Comparison of ENCODE assay signal across 25 mouse cellular contexts in genomic region chr10:77738929-77739328, GRCm38 (mm10). TPM values are rescaled to one million over a fixed set of nuclear protein-coding genes. Genes with fewer than 3 reads are reported as not detected.
DNase-seq lines count a peak whose midpoint lies in the region; TF ChIP-seq lines count a peak whose summit lies in the region.
"Had no signal": no experiment of that assay in that cellular context is flagged by ENCODE, and none has a peak within 500 bp of the region (broad histone marks: within the 10 kb centered on the region; RNA-seq: fewer than 3 reads in every experiment).

No protein-coding gene starts in this region.

- peak overlapping the region; percentile 37; the same call in 1 of the 2 replicates for H3K4me2 ChIP-seq in CH12.LX (ENCODE audit: insufficient read depth, low read depth, poor library complexity, severe bottlenecking)

- no peaks in the 10 kb centered on the region for H3K36me3 ChIP-seq in CH12.LX (replicated peaks in 1 of 2; ENCODE audit: control insufficient read depth in 1 of 2, insufficient read depth in 1 of 2, low read length in 1 of 2)
- H3K36me3 ChIP-seq: G1E had no signal

- H3K9ac ChIP-seq in CH12.LX (ENCODE audit: insufficient read depth, low read depth): no peak overlapping the region

- H3K4me3 ChIP-seq in CH12.LX (replicated peaks in 1 of 3; ENCODE audit: low read depth in 2 of 3, low read length in 2 of 3, poor library complexity in 1 of 3): no peak overlapping the region

- no peak overlapping the region for H3K27ac ChIP-seq in CH12.LX (ENCODE audit: insufficient read depth, low read depth)

- peak; percentile 60 for TF ChIP-seq EP300 in CH12.LX (IDR thresholded peaks at IDR 0.05; ENCODE audit: low read length)

- no peaks in the 10 kb centered on the region for H3K79me2 ChIP-seq in CH12.LX (replicated peaks; ENCODE audit: control insufficient read depth, extremely low read depth, insufficient read depth, poor library complexity, severe bottlenecking)

- H3K9me3 ChIP-seq in CH12.LX (replicated peaks; ENCODE audit: low read length): peaks cover 11% of the 10 kb centered on the region

- no peak for DNase-seq in CH12.LX (ENCODE audit: extremely low read depth)
- no peak for DNase-seq in Muller cell, postnatal 12 days (ENCODE audit: inconsistent ontology term)
- DNase-seq: adrenal gland, adult 2 months; adrenal gland, adult 8-10 months; adrenal gland, postnatal 10 days; adrenal gland, postnatal 14 days; adrenal gland, postnatal 25 days; adrenal gland, postnatal 36 days; B cell, adult 2 months; cerebellum, adult 11 months; cerebellum, adult 11-12 months; cerebellum, adult 18-20 months; cerebellum, adult 2 months; cerebellum, adult 8-10 months; cerebellum, adult 9-10 months had no signal

- dilution Hi-C loops in CH12.LX (cut with MboI; ENCODE audit: extremely low pct_ligation_motif_present, extremely low pct_unique_long_range_greater_than_20kb, low sequenced_read_pairs): no loop called here

- in situ Hi-C loops in CH12.LX (cut with MboI; ENCODE audit: low pct_ligation_motif_present, low pct_unique_long_range_greater_than_20kb, low sequenced_read_pairs): no loop called here

- H3K27me3 ChIP-seq in CH12.LX (replicated peaks): peaks cover 47% of the 10 kb centered on the region

- no peak for TF ChIP-seq RAD21 in CH12.LX (IDR thresholded peaks at IDR 0.05; ENCODE audit: low read depth, low read length)

- TF ChIP-seq POLR2A in CH12.LX (IDR thresholded peaks at IDR 0.05; ENCODE audit: low read depth, low read length): no peak

- peaks cover 0 to 5% of the 10 kb centered on the region in 2 experiments; a peak in 2 of 4 replicates for H3K4me1 ChIP-seq in CH12.LX (ENCODE audit: control insufficient read depth in 1 of 2, insufficient read depth in 2 of 2)

- TF ChIP-seq CTCF in CH12.LX (conservative IDR thresholded peaks at IDR 0.05 in 1 of 2, IDR thresholded peaks at IDR 0.05 in 1 of 2; ENCODE audit: low read depth in 2 of 2, low read length in 2 of 2): no peak

TF ChIP-seq in CH12.LX, 34 proteins besides CTCF, POLR2A, EP300 and RAD21:
- no peak for TF ChIP-seq MAX (IDR thresholded peaks at IDR 0.05; ENCODE audit: low read length)
- TF ChIP-seq IRF4 (IDR thresholded peaks at IDR 0.05; ENCODE audit: low read depth, low read length): peak; percentile 57

RNA-seq across cellular contexts. Expression of gene Gm18596, which starts 3.5 kb away (rescaled TPM):
- total RNA-seq in CH12.LX (2012; rRNA removed) (not detected in 2 replicates), CH12.LX (2014; rRNA removed) (not detected in 2 replicates)
- not detected in 2 replicates for polyA plus RNA-seq in CH12.LX (2012; ENCODE audit: insufficient read length, low read depth)
- total RNA-seq: adrenal gland, adult 18-20 months; adrenal gland, adult 2 months; adrenal gland, adult 8-10 months; adrenal gland, postnatal 10 days; adrenal gland, postnatal 14 days; adrenal gland, postnatal 25 days; adrenal gland, postnatal 36 days; adrenal gland, postnatal 4 days; ES-E14; G1E; MEL had no signal
- polyA plus RNA-seq: activated CD4-positive, CD25-positive, alpha-beta regulatory T cell, adult 4 months; adrenal gland, adult 2 months; brain, embryonic 14.5 days; C2C12; CD4-positive, CD25-positive, alpha-beta regulatory T cell, adult 4 months; cerebellum, adult 2 months; G1E; Patski had no signal

RNA-seq across cellular contexts. Expression of gene Gm9736, which starts 12.2 kb away (rescaled TPM):
- total RNA-seq in CH12.LX (2012; rRNA removed) (not detected in 2 replicates), CH12.LX (2014; rRNA removed) (not detected in 2 replicates)
- not detected in 2 replicates for polyA plus RNA-seq in CH12.LX (2012; ENCODE audit: insufficient read length, low read depth)
- total RNA-seq: adrenal gland, adult 18-20 months; adrenal gland, adult 2 months; adrenal gland, adult 8-10 months; adrenal gland, postnatal 10 days; adrenal gland, postnatal 14 days; adrenal gland, postnatal 25 days; adrenal gland, postnatal 36 days; adrenal gland, postnatal 4 days; ES-E14; MEL had no signal
- polyA plus RNA-seq: activated CD4-positive, CD25-positive, alpha-beta regulatory T cell, adult 4 months; adrenal gland, adult 2 months; brain, embryonic 14.5 days; C2C12; CD4-positive, CD25-positive, alpha-beta regulatory T cell, adult 4 months; cerebellum, adult 2 months; G1E; Patski had no signal

RNA-seq across cellular contexts. Expression of gene Gm10100, which starts 12.6 kb away (rescaled TPM):
- total RNA-seq in CH12.LX (2012; rRNA removed) (not detected in 2 replicates), CH12.LX (2014; rRNA removed) (not detected in 2 replicates)
- polyA plus RNA-seq in CH12.LX (2012; ENCODE audit: insufficient read length, low read depth): not detected in 2 replicates
- total RNA-seq: adrenal gland, adult 18-20 months; adrenal gland, adult 2 months; adrenal gland, adult 8-10 months; adrenal gland, postnatal 10 days; adrenal gland, postnatal 14 days; adrenal gland, postnatal 25 days; adrenal gland, postnatal 36 days; adrenal gland, postnatal 4 days; ES-E14; G1E; MEL had no signal
- polyA plus RNA-seq: activated CD4-positive, CD25-positive, alpha-beta regulatory T cell, adult 4 months; adrenal gland, adult 2 months; brain, embryonic 14.5 days; C2C12; CD4-positive, CD25-positive, alpha-beta regulatory T cell, adult 4 months; cerebellum, adult 2 months; G1E; Patski had no signal

RNA-seq across cellular contexts. Expression of gene Krtap12-1, which starts 18.5 kb away (rescaled TPM):
- total RNA-seq in CH12.LX (2012; rRNA removed) (not detected in 2 replicates), CH12.LX (2014; rRNA removed) (not detected in 2 replicates)
- polyA plus RNA-seq in CH12.LX (2012; ENCODE audit: insufficient read length, low read depth): not detected in 2 replicates
- total RNA-seq: adrenal gland, adult 18-20 months; adrenal gland, adult 2 months; adrenal gland, adult 8-10 months; adrenal gland, postnatal 10 days; adrenal gland, postnatal 14 days; adrenal gland, postnatal 25 days; adrenal gland, postnatal 36 days; adrenal gland, postnatal 4 days; ES-E14; G1E; MEL had no signal
- polyA plus RNA-seq: activated CD4-positive, CD25-positive, alpha-beta regulatory T cell, adult 4 months; adrenal gland, adult 2 months; brain, embryonic 14.5 days; C2C12; CD4-positive, CD25-positive, alpha-beta regulatory T cell, adult 4 months; cerebellum, adult 2 months; G1E; Patski had no signal

RNA-seq across cellular contexts. Expression of gene Gm3233, which starts 20.6 kb away (rescaled TPM):
- total RNA-seq in CH12.LX (2012; rRNA removed) (not detected in 2 replicates), CH12.LX (2014; rRNA removed) (not detected in 2 replicates)
- polyA plus RNA-seq in CH12.LX (2012; ENCODE audit: insufficient read length, low read depth): not detected in 2 replicates
- total RNA-seq: adrenal gland, adult 18-20 months; adrenal gland, adult 2 months; adrenal gland, adult 8-10 months; adrenal gland, postnatal 10 days; adrenal gland, postnatal 14 days; adrenal gland, postnatal 25 days; adrenal gland, postnatal 36 days; adrenal gland, postnatal 4 days; ES-E14; MEL had no signal
- polyA plus RNA-seq: activated CD4-positive, CD25-positive, alpha-beta regulatory T cell, adult 4 months; adrenal gland, adult 2 months; brain, embryonic 14.5 days; C2C12; CD4-positive, CD25-positive, alpha-beta regulatory T cell, adult 4 months; cerebellum, adult 2 months; G1E; Patski had no signal
